Mouse (Mus musculus): Measurements from ENCODE around the gene Spr. TPM values are rescaled to one million over a fixed set of nuclear protein-coding genes. Genes with fewer than 3 reads are reported as not detected.
"Not testable (repeated sequence)": the region's sequence is repeated elsewhere in the genome, so short reads cannot be mapped to it uniquely, and the experiment has no call there.

Gene Spr
- total RNA-seq, 2 experiments from 2014 or later, result 57.3 to 58.7 TPM

- DNase-seq; intact Hi-C loops (cut with DNase I): not testable (repeated sequence)
These were observed 782 bp downstream of the Spr start for GRCm38 (mm10) chr6:85136784-85137183.

GRCm38 (mm10) chr6:85132794-85133193 lies 4.8 kb downstream of the Spr start:
- peak; percentile 25 to 42 for DNase-seq
- intact Hi-C loops (cut with DNase I), result not testable (repeated sequence)

- DNase-seq; intact Hi-C loops (cut with DNase I): not testable (repeated sequence)
These were observed 5.3 kb downstream of the Spr start for GRCm38 (mm10) chr6:85132237-85132636.

- DNase-seq, result peak; percentile 71 to 81
- intact Hi-C loops (cut with DNase I), result loop anchor here (1.0 kb wide), 1 partner anchor 94 kb away; no protein-coding TSS in a partner anchor
These were observed 5.9 kb downstream of the Spr start for GRCm38 (mm10) chr6:85131673-85132072.

GRCm38 (mm10) chr6:85117545-85118511 lies 19.7 kb downstream of the Spr start:
- intact Hi-C loops (cut with DNase I), result loop anchor here (2.0 kb wide), 1 partner anchor 81 kb away; no protein-coding TSS in a partner anchor
- peak; percentile 28 to 70 for DNase-seq

- intact Hi-C loops (cut with DNase I), result no loop called here
These were observed 32.4 kb downstream of the Spr start for GRCm38 (mm10) chr6:85105033-85105615.

GRCm38 (mm10) chr6:85103321-85103720 lies 34.2 kb downstream of the Spr start:
- DNase-seq, result no peak
- intact Hi-C loops (cut with DNase I), result no loop called here

More at GRCm38 (mm10) chr6:85105033-85105615, 32.4 kb downstream of the Spr start:
- no peak for DNase-seq

- intact Hi-C loops (cut with DNase I), result no loop called here
- DNase-seq, result no peak
These were observed 41.1 kb downstream of the Spr start for GRCm38 (mm10) chr6:85096441-85096840.

GRCm38 (mm10) chr6:85087425-85087824 lies 50.1 kb downstream of the Spr start:
- intact Hi-C loops (cut with DNase I), result no loop called here
- DNase-seq, result no peak

GRCm38 (mm10) chr6:85086645-85087044 lies 50.9 kb downstream of the Spr start:
- intact Hi-C loops (cut with DNase I), result no loop called here
- DNase-seq, result peak in 1 of 2 experiments; percentile 6

Other genes with a start within 250 kb of the Spr start
- 10 to 100 TPM; 21.2 to 21.9 TPM for gene Exoc6b, start 68.3 kb downstream of the Spr start, total RNA-seq (2021)
- not detected for gene Emx1, start 49.7 kb upstream of the Spr start, total RNA-seq (2021)
- gene Sfxn5, start 195.7 kb upstream of the Spr start, total RNA-seq (2021), result 1 to 10 TPM; 3.9 to 5.7 TPM
- gene Rab11fip5, start 236.9 kb upstream of the Spr start, total RNA-seq (2021), result 10 to 100 TPM; 53.9 to 54.0 TPM

All from heart, postnatal 14 days (tissue).